ENCODE assay signal across 25 mouse cellular contexts in the genomic region with DNA sequence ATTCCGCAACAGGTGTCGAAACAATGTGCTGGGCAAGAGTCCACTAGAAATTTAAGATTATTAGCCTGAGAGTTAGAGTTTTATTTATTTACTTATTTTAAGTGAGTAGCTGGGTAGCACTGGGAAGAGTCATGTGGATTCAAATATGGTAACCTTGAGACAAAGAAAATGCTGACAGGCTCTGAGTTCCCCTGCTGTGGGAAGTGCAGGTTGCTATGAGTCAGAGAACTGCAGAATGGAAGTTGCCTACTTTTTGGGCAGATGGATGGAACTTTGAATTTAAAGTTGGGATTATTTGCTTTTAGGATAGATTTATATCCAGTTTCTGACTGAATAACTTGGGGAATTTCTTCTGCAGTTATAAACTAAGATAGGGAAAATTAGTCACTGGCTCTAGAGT.
"Had no signal": no experiment of that assay in that cellular context is flagged by ENCODE, and none has a peak within 500 bp of the region (broad histone marks: within the 10 kb centered on the region; RNA-seq: fewer than 3 reads in every experiment).

No protein-coding gene starts in this region.

- DNase-seq: gastrocnemius, postnatal 14 days; gastrocnemius, postnatal 36 days; heart, adult 11 months; heart, adult 2 months; heart, postnatal 14 days; heart, postnatal 36 days; kidney, adult 11 months; kidney, adult 2 months; kidney, adult 9 months; kidney, postnatal 14 days; kidney, postnatal 36 days; layer of hippocampus, postnatal 36 days; left cerebral cortex, postnatal 4 days had no signal

- ATAC-seq: hindbrain, postnatal 0 days; intestine, embryonic 16.5 days; liver, embryonic 12.5 days had no signal

- H3K4me1 ChIP-seq: heart, embryonic 15.5 days; hindbrain, embryonic 13.5 days; hindbrain, embryonic 15.5 days; kidney, embryonic 15.5 days; limb, embryonic 13.5 days; limb, embryonic 15.5 days; liver, embryonic 12.5 days had no signal

- H3K4me2 ChIP-seq: heart, embryonic 11.5 days; heart, embryonic 13.5 days; heart, embryonic 15.5 days; hindbrain, embryonic 13.5 days; hindbrain, embryonic 15.5 days; kidney, embryonic 15.5 days; limb, embryonic 13.5 days; limb, embryonic 15.5 days; liver, embryonic 12.5 days had no signal

- H3K4me3 ChIP-seq: heart, adult 2 months; heart, embryonic 13.5 days; heart, embryonic 15.5 days; hindbrain, embryonic 13.5 days; hindbrain, embryonic 15.5 days; kidney, embryonic 15.5 days; limb, embryonic 13.5 days; limb, embryonic 15.5 days; liver, embryonic 12.5 days had no signal

- H3K9me3 ChIP-seq: heart, embryonic 13.5 days; heart, embryonic 15.5 days; hindbrain, embryonic 13.5 days; hindbrain, embryonic 15.5 days; kidney, embryonic 15.5 days; limb, embryonic 13.5 days; limb, embryonic 15.5 days; liver, embryonic 12.5 days had no signal

- H3K36me3 ChIP-seq: heart, embryonic 13.5 days; heart, embryonic 15.5 days; hindbrain, embryonic 13.5 days; hindbrain, embryonic 15.5 days; kidney, embryonic 15.5 days; limb, embryonic 13.5 days; limb, embryonic 15.5 days; liver, embryonic 12.5 days had no signal

- H3K27ac ChIP-seq: heart, adult 2 months; heart, embryonic 13.5 days; heart, embryonic 15.5 days; hindbrain, embryonic 13.5 days; hindbrain, embryonic 15.5 days; hindbrain, postnatal 0 days; kidney, embryonic 15.5 days; kidney, postnatal 0 days; limb, embryonic 13.5 days; limb, embryonic 15.5 days; liver, embryonic 12.5 days had no signal

- H3K9ac ChIP-seq: heart, embryonic 13.5 days; heart, embryonic 15.5 days; hindbrain, embryonic 13.5 days; hindbrain, embryonic 15.5 days; kidney, embryonic 15.5 days; limb, embryonic 13.5 days; limb, embryonic 15.5 days; liver, embryonic 12.5 days had no signal

- H3K27me3 ChIP-seq: heart, embryonic 13.5 days; heart, embryonic 15.5 days; hindbrain, embryonic 13.5 days; hindbrain, embryonic 15.5 days; kidney, embryonic 15.5 days; limb, embryonic 13.5 days; limb, embryonic 15.5 days; liver, embryonic 12.5 days had no signal
